Mouse (Mus musculus) myocyte (in vitro differentiated cells): Measurements from ENCODE around the gene Bcdin3d.

Experiments used
- CEBPB ChIP-seq: IDR thresholded peaks from 2 replicates; pipeline ENCODE4 v1.6.1; 2011; ENCODE audit warnings: mild to moderate bottlenecking, moderate library complexity; ENCODE audit not compliant: poor library complexity, insufficient read depth, severe bottlenecking
- TCF12 ChIP-seq: IDR thresholded peaks from one replicate; pipeline ENCODE4 v1.6.1; 2011; ENCODE audit warnings: mild to moderate bottlenecking, control low read depth; ENCODE audit not compliant: poor library complexity, insufficient read depth, severe bottlenecking

GRCm38 (mm10) chr15:99457606-99458401 lies 16.7 kb downstream of the Bcdin3d start, which contains the start of gene Nckap5l:
- no peak for TF ChIP-seq CEBPB
- TF ChIP-seq TCF12, result no peak
